Mouse (Mus musculus) liver, embryonic 16.5 days (tissue): ENCODE results near the gene Dlg1. TPM values are rescaled to one million over a fixed set of nuclear protein-coding genes. Genes with fewer than 3 reads are reported as not detected.
A peak's percentile ranks its signal among the peaks of the same experiment; 100 is the strongest.

Experiments
- ATAC-seq: fragments of 200-750 bp; cut with Nextera tagmentation; 2 replicates; pipeline ENCODE4 v1.8.0; 2017; ENCODE audit warnings: low read depth, mild to moderate bottlenecking, moderate number of reproducible peaks, moderate library complexity
- H3K27ac ChIP-seq: fragments of 300-500 bp; sonication (generic); 2 replicates; pipeline ENCODE4 v1.5.1; 2014; ENCODE audit warnings: mild to moderate bottlenecking, low read length
- H3K27me3 ChIP-seq: fragments of 300-500 bp; sonication (generic); 2 replicates; pipeline ENCODE4 v1.6.1; 2014; ENCODE audit warnings: low read depth, low read length, mixed read lengths; ENCODE audit not compliant: control insufficient read depth, insufficient read depth
- H3K36me3 ChIP-seq: fragments of 300-500 bp; sonication (generic); 2 replicates; pipeline ENCODE4 v1.6.1; 2014; ENCODE audit warnings: mild to moderate bottlenecking; ENCODE audit not compliant: control insufficient read depth, insufficient read depth
- H3K4me1 ChIP-seq: fragments of 300-500 bp; sonication (generic); 2 replicates; pipeline ENCODE4 v1.6.1; 2014; ENCODE audit warnings: low read depth, low read length, mixed read lengths; ENCODE audit not compliant: control insufficient read depth
- H3K4me2 ChIP-seq: fragments of 300-500 bp; sonication (generic); 2 replicates; pipeline ENCODE4 v1.6.1; 2014; ENCODE audit warnings: low read depth, low read length, mixed read lengths
- H3K4me3 ChIP-seq: fragments of 300-500 bp; sonication (generic); 2 replicates; pipeline ENCODE4 v1.5.1; 2014; ENCODE audit warnings: low read depth, mild to moderate bottlenecking, low read length
- H3K9ac ChIP-seq: fragments of 300-500 bp; sonication (generic); 2 replicates; pipeline ENCODE4 v1.6.1; 2014; ENCODE audit warnings: low read depth, low read length
- H3K9me3 ChIP-seq: fragments of 300-500 bp; sonication (generic); replicated peaks from 2 replicates; pipeline ENCODE4 v1.6.1; 2016; ENCODE audit warnings: low read length; ENCODE audit not compliant: control insufficient read depth
- WGBS: fragments of 180-500 bp; shearing (Covaris S2); extraction: QIAGEN DNeasy Blood & Tissue Kit; methylation state at CpG from one replicate; pipeline ENCODE4 v1.1.7; 2014; ENCODE audit not compliant: insufficient replicate concordance; 5-methylcytosine and 5-hydroxymethylcytosine counted together
- polyA plus RNA-seq: library from polyadenylated mRNA; unstranded; fragments of >200 nt; fragmentation: Nextera tagmentation; extraction: Ambion mirVana; gene quantifications from 2 replicates; pipeline ENCODE4 v1.2.1, GENCODE M21; 2015

Gene Dlg1
- polyA plus RNA-seq, 1 experiment from 2014 or later = 6.7 TPM

- Histone ChIP-seq H3K36me3 (peaks cover 3% of the 10 kb centered on the region), H3K27me3 (peaks cover 7% of the 10 kb centered on the region), H3K27ac (no peak overlapping the region; the same call in 1 of the 2 replicates), H3K4me1 (peaks cover 27% of the 10 kb centered on the region), H3K9ac (peak overlapping the region; percentile 98), H3K4me2 (peak overlapping the region; percentile 99), H3K4me3 (peak overlapping the region; percentile 100), H3K9me3 (no peaks in the 10 kb centered on the region)
- 13% methylated on average over 22 of the region's 22 CpGs for WGBS
- ATAC-seq = no peak
Measured at GRCm38 (mm10) chr16:31662556-31663378, 476 bp upstream of the Dlg1 start.

GRCm38 (mm10) chr16:31664287-31664597 is 999 bp downstream of the Dlg1 start:
- Histone ChIP-seq H3K4me3 (peak overlapping the region; percentile 100), H3K4me2 (peak overlapping the region; percentile 99), H3K9me3 (no peaks in the 10 kb centered on the region), H3K27ac (peak overlapping the region; percentile 92), H3K36me3 (peaks cover 3% of the 10 kb centered on the region), H3K9ac (peak overlapping the region; percentile 98), H3K27me3 (peaks cover 7% of the 10 kb centered on the region), H3K4me1 (peaks cover 27% of the 10 kb centered on the region)
- ATAC-seq = peak; percentile 45
- under 1% methylated on average over 34 of the region's 36 CpGs for WGBS

- H3K4me3 ChIP-seq = no peak overlapping the region
- no peaks in the 10 kb centered on the region for H3K27me3 ChIP-seq
- H3K4me1 ChIP-seq = no peaks in the 10 kb centered on the region
- no peaks in the 10 kb centered on the region for H3K36me3 ChIP-seq
- no peak overlapping the region for H3K27ac ChIP-seq
- ATAC-seq = no peak
- H3K4me2 ChIP-seq = no peak overlapping the region
- no peaks in the 10 kb centered on the region for H3K9me3 ChIP-seq
- 81% methylated on average over 1 of the region's 1 CpGs for WGBS
- no peak overlapping the region for H3K9ac ChIP-seq
Measured at GRCm38 (mm10) chr16:31672202-31672601, 9.0 kb downstream of the Dlg1 start.

GRCm38 (mm10) chr16:31677463-31677862 is 14.2 kb downstream of the Dlg1 start:
- no peaks in the 10 kb centered on the region for H3K27me3 ChIP-seq
- no peak overlapping the region for H3K27ac ChIP-seq
- H3K9me3 ChIP-seq = no peaks in the 10 kb centered on the region
- no peak overlapping the region for H3K4me2 ChIP-seq
- no peak for ATAC-seq
- no peaks in the 10 kb centered on the region for H3K4me1 ChIP-seq
- H3K36me3 ChIP-seq = no peaks in the 10 kb centered on the region
- H3K4me3 ChIP-seq = no peak overlapping the region
- H3K9ac ChIP-seq = no peak overlapping the region
- WGBS = 42% methylated on average over 4 of the region's 4 CpGs

GRCm38 (mm10) chr16:31682291-31682690 is 19.0 kb downstream of the Dlg1 start:
- Histone ChIP-seq H3K9me3 (no peaks in the 10 kb centered on the region), H3K36me3 (no peaks in the 10 kb centered on the region), H3K27me3 (no peaks in the 10 kb centered on the region), H3K9ac (no peak overlapping the region), H3K4me2 (no peak overlapping the region), H3K27ac (no peak overlapping the region), H3K4me1 (no peaks in the 10 kb centered on the region), H3K4me3 (no peak overlapping the region)
- WGBS = 92% methylated on average over 6 of the region's 6 CpGs
- ATAC-seq = no peak

GRCm38 (mm10) chr16:31683670-31684430 is 20.6 kb downstream of the Dlg1 start:
- Histone ChIP-seq H3K4me1 (no peaks in the 10 kb centered on the region), H3K9ac (no peak overlapping the region), H3K27me3 (no peaks in the 10 kb centered on the region), H3K27ac (no peak overlapping the region), H3K36me3 (no peaks in the 10 kb centered on the region), H3K9me3 (no peaks in the 10 kb centered on the region), H3K4me2 (no peak overlapping the region), H3K4me3 (no peak overlapping the region)
- WGBS = 80% methylated on average over 9 of the region's 9 CpGs
- ATAC-seq = no peak

- ATAC-seq = no peak
- Histone ChIP-seq H3K27me3 (no peaks in the 10 kb centered on the region), H3K4me3 (no peak overlapping the region), H3K27ac (no peak overlapping the region), H3K36me3 (no peaks in the 10 kb centered on the region), H3K4me2 (no peak overlapping the region), H3K9ac (no peak overlapping the region), H3K4me1 (no peaks in the 10 kb centered on the region; the same call in 1 of the 2 replicates), H3K9me3 (no peaks in the 10 kb centered on the region)
- 86% methylated on average over 4 of the region's 4 CpGs for WGBS
Measured at GRCm38 (mm10) chr16:31684771-31685170, 21.5 kb downstream of the Dlg1 start.

- no peak overlapping the region for H3K4me2 ChIP-seq
- no peaks in the 10 kb centered on the region for H3K9me3 ChIP-seq
- ATAC-seq = peak; percentile 58; the same call in 1 of the 2 replicates
- H3K27me3 ChIP-seq = no peaks in the 10 kb centered on the region
- H3K4me1 ChIP-seq = no peaks in the 10 kb centered on the region; the same call in none of the 2 replicates
- no peak overlapping the region for H3K27ac ChIP-seq
- no peak overlapping the region for H3K9ac ChIP-seq
- no peak overlapping the region for H3K4me3 ChIP-seq
- H3K36me3 ChIP-seq = no peaks in the 10 kb centered on the region
Measured at GRCm38 (mm10) chr16:31687766-31688165, 24.5 kb downstream of the Dlg1 start.
